Mouse (Mus musculus): Measurements from ENCODE around the gene Oxsm. TPM values are rescaled to one million over a fixed set of nuclear protein-coding genes. Genes with fewer than 3 reads are reported as not detected.

The Oxsm gene
- polyA plus RNA-seq, 1 experiment = 7.2 TPM

- TF ChIP-seq CTCF (IDR thresholded peaks at IDR 0.05; ENCODE audit: low read depth, low read length) = no peak
- no peaks in the 10 kb centered on the region for H3K36me3 ChIP-seq (ENCODE audit: control insufficient read depth, insufficient read depth, low read length, poor library complexity, severe bottlenecking)
- H3K4me1 ChIP-seq (ENCODE audit: control insufficient read depth, insufficient read depth, low read length) = no peaks in the 10 kb centered on the region
These were observed 16.1 kb downstream of the Oxsm start for GRCm38 (mm10) chr14:16233515-16233914.

GRCm38 (mm10) chr14:16230581-16230980 is 19.0 kb downstream of the Oxsm start:
- H3K27me3 ChIP-seq (ENCODE audit: control insufficient read depth, insufficient read depth, low read length, poor library complexity, severe bottlenecking) = no peaks in the 10 kb centered on the region; the same call in 1 of the 2 replicates
- TF ChIP-seq CTCF (IDR thresholded peaks at IDR 0.05; ENCODE audit: low read depth, low read length) = no peak
- TF ChIP-seq POLR2A (IDR thresholded peaks at IDR 0.05; ENCODE audit: insufficient read depth, low read length) = no peak
- TF ChIP-seq EP300 (IDR thresholded peaks at IDR 0.05; ENCODE audit: insufficient read depth, low read depth, low read length) = no peak
- H3K9me3 ChIP-seq (replicated peaks; ENCODE audit: control insufficient read depth, insufficient read depth, low read length, poor library complexity, severe bottlenecking) = no peaks in the 10 kb centered on the region; the same call in 1 of the 2 replicates
- no peaks in the 10 kb centered on the region for H3K4me1 ChIP-seq (ENCODE audit: control insufficient read depth, insufficient read depth, low read length)
- no peak overlapping the region for H3K9ac ChIP-seq (ENCODE audit: low read depth, poor library complexity, severe bottlenecking)
- H3K36me3 ChIP-seq (ENCODE audit: control insufficient read depth, insufficient read depth, low read length, poor library complexity, severe bottlenecking) = no peaks in the 10 kb centered on the region
- H3K27ac ChIP-seq (ENCODE audit: insufficient read depth, low read length) = no peak overlapping the region
- H3K4me3 ChIP-seq (ENCODE audit: low read depth, low read length) = no peak overlapping the region

More at GRCm38 (mm10) chr14:16233515-16233914, 16.1 kb downstream of the Oxsm start:
- Histone ChIP-seq H3K4me3 (ENCODE audit: low read depth, low read length) (no peak overlapping the region), H3K9ac (ENCODE audit: low read depth, poor library complexity, severe bottlenecking) (no peak overlapping the region), H3K9me3 (replicated peaks; ENCODE audit: control insufficient read depth, insufficient read depth, low read length, poor library complexity, severe bottlenecking) (peaks cover 4% of the 10 kb centered on the region), H3K27me3 (ENCODE audit: control insufficient read depth, insufficient read depth, low read length, poor library complexity, severe bottlenecking) (no peaks in the 10 kb centered on the region; the same call in 1 of the 2 replicates), H3K27ac (ENCODE audit: insufficient read depth, low read length) (no peak overlapping the region)

- H3K4me3 ChIP-seq (ENCODE audit: low read depth, low read length) = no peak overlapping the region
- H3K4me1 ChIP-seq (ENCODE audit: control insufficient read depth, insufficient read depth, low read length) = no peaks in the 10 kb centered on the region
- H3K36me3 ChIP-seq (ENCODE audit: control insufficient read depth, insufficient read depth, low read length, poor library complexity, severe bottlenecking) = no peaks in the 10 kb centered on the region
- no peak overlapping the region for H3K27ac ChIP-seq (ENCODE audit: insufficient read depth, low read length)
- H3K27me3 ChIP-seq (ENCODE audit: control insufficient read depth, insufficient read depth, low read length, poor library complexity, severe bottlenecking) = no peaks in the 10 kb centered on the region; the same call in 1 of the 2 replicates
- no peak for TF ChIP-seq POLR2A (IDR thresholded peaks at IDR 0.05; ENCODE audit: insufficient read depth, low read length)
- no peak for TF ChIP-seq EP300 (IDR thresholded peaks at IDR 0.05; ENCODE audit: insufficient read depth, low read depth, low read length)
- no peak for TF ChIP-seq CTCF (IDR thresholded peaks at IDR 0.05; ENCODE audit: low read depth, low read length)
- no peak overlapping the region for H3K9ac ChIP-seq (ENCODE audit: low read depth, poor library complexity, severe bottlenecking)
- H3K9me3 ChIP-seq (replicated peaks; ENCODE audit: control insufficient read depth, insufficient read depth, low read length, poor library complexity, severe bottlenecking) = no peaks in the 10 kb centered on the region; the same call in 1 of the 2 replicates
These were observed 20.2 kb downstream of the Oxsm start for GRCm38 (mm10) chr14:16229395-16229794.

GRCm38 (mm10) chr14:16219015-16219414 is 30.6 kb downstream of the Oxsm start:
- Histone ChIP-seq H3K36me3 (ENCODE audit: control insufficient read depth, insufficient read depth, low read length, poor library complexity, severe bottlenecking) (no peaks in the 10 kb centered on the region), H3K27me3 (ENCODE audit: control insufficient read depth, insufficient read depth, low read length, poor library complexity, severe bottlenecking) (no peaks in the 10 kb centered on the region)

GRCm38 (mm10) chr14:16207722-16208121 is 41.9 kb downstream of the Oxsm start:
- Histone ChIP-seq H3K4me1 (ENCODE audit: control insufficient read depth, insufficient read depth, low read length) (no peaks in the 10 kb centered on the region), H3K9ac (ENCODE audit: low read depth, poor library complexity, severe bottlenecking) (no peak overlapping the region), H3K27me3 (ENCODE audit: control insufficient read depth, insufficient read depth, low read length, poor library complexity, severe bottlenecking) (no peaks in the 10 kb centered on the region)

More at GRCm38 (mm10) chr14:16219015-16219414, 30.6 kb downstream of the Oxsm start:
- no peaks in the 10 kb centered on the region for H3K4me1 ChIP-seq (ENCODE audit: control insufficient read depth, insufficient read depth, low read length)
- H3K27ac ChIP-seq (ENCODE audit: insufficient read depth, low read length) = no peak overlapping the region
- H3K9ac ChIP-seq (ENCODE audit: low read depth, poor library complexity, severe bottlenecking) = no peak overlapping the region
- no peaks in the 10 kb centered on the region for H3K9me3 ChIP-seq (replicated peaks; ENCODE audit: control insufficient read depth, insufficient read depth, low read length, poor library complexity, severe bottlenecking)
- no peak for TF ChIP-seq POLR2A (IDR thresholded peaks at IDR 0.05; ENCODE audit: insufficient read depth, low read length)
- no peak for TF ChIP-seq EP300 (IDR thresholded peaks at IDR 0.05; ENCODE audit: insufficient read depth, low read depth, low read length)
- no peak for TF ChIP-seq CTCF (IDR thresholded peaks at IDR 0.05; ENCODE audit: low read depth, low read length)
- no peak overlapping the region for H3K4me3 ChIP-seq (ENCODE audit: low read depth, low read length)

GRCm38 (mm10) chr14:16201673-16202072 is 47.9 kb downstream of the Oxsm start:
- Histone ChIP-seq H3K27me3 (ENCODE audit: control insufficient read depth, insufficient read depth, low read length, poor library complexity, severe bottlenecking) (no peaks in the 10 kb centered on the region), H3K9ac (ENCODE audit: low read depth, poor library complexity, severe bottlenecking) (no peak overlapping the region), H3K4me1 (ENCODE audit: control insufficient read depth, insufficient read depth, low read length) (no peaks in the 10 kb centered on the region), H3K27ac (ENCODE audit: insufficient read depth, low read length) (no peak overlapping the region), H3K9me3 (replicated peaks; ENCODE audit: control insufficient read depth, insufficient read depth, low read length, poor library complexity, severe bottlenecking) (no peaks in the 10 kb centered on the region), H3K4me3 (ENCODE audit: low read depth, low read length) (no peak overlapping the region), H3K36me3 (ENCODE audit: control insufficient read depth, insufficient read depth, low read length, poor library complexity, severe bottlenecking) (no peaks in the 10 kb centered on the region)
- TF ChIP-seq EP300 (IDR thresholded peaks at IDR 0.05; ENCODE audit: insufficient read depth, low read depth, low read length) (no peak), POLR2A (IDR thresholded peaks at IDR 0.05; ENCODE audit: insufficient read depth, low read length) (no peak), CTCF (IDR thresholded peaks at IDR 0.05; ENCODE audit: low read depth, low read length) (no peak)

More at GRCm38 (mm10) chr14:16207722-16208121, 41.9 kb downstream of the Oxsm start:
- Histone ChIP-seq H3K4me3 (ENCODE audit: low read depth, low read length) (no peak overlapping the region), H3K27ac (ENCODE audit: insufficient read depth, low read length) (no peak overlapping the region), H3K36me3 (ENCODE audit: control insufficient read depth, insufficient read depth, low read length, poor library complexity, severe bottlenecking) (no peaks in the 10 kb centered on the region), H3K9me3 (replicated peaks; ENCODE audit: control insufficient read depth, insufficient read depth, low read length, poor library complexity, severe bottlenecking) (no peaks in the 10 kb centered on the region)
- TF ChIP-seq EP300 (IDR thresholded peaks at IDR 0.05; ENCODE audit: insufficient read depth, low read depth, low read length) = no peak
- TF ChIP-seq POLR2A (IDR thresholded peaks at IDR 0.05; ENCODE audit: insufficient read depth, low read length) = no peak
- TF ChIP-seq CTCF (IDR thresholded peaks at IDR 0.05; ENCODE audit: low read depth, low read length) = no peak

Measured in ES-Bruce4 (cell line).